Mouse (Mus musculus): ENCODE results near the gene Cavin3.

The Cavin3 gene

DNA sequence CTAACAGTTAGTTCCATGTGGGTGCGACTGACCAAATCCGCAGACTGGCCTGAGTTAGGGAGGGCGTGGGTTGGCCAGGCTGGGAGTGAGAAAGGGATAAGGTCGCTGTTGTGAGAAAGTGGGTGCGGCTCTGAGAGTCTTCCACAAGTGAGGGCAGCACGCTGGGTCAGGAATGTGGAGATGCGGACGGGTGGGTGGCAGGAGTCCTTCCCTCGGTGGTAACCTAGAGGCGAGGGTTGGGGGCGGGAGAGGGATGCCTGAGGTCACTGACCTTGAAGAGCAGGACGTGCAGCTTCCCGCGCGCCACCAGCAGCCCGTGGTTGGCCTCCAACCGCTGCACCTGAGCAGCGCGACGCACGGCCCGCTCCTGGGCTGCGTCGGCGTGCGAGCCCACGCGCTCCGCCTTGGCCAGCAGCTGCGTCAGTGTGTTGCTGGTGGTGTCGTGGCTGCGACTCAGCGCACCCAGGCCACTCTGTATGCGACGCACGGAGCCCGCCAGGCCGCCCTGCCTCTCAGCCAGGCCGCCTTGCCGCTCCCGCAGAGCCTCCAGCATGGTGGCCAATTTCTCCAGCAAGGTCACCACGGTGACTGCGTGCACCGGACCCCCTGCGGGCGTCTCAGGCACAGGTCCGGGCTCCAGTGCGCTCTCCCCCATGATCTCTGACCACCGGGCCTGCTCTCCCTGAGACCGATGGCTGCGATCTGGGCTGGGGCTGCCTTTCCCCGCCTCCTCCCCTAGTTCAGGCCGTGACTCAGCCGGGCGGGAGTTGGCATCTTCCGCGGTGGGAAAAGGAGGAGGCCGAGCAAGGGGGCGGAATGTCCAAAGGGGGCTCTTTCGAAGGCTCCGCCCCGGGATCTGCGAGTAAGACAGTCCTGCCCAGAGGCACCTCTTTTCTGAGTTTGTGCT is at the start of gene Cavin3:
TSS of gene Cavin3 (minus strand) at position 796 of the 907 bp plus-strand sequence.
- ATAC-seq (ENCODE audit: insufficient number of reproducible peaks, low FRiP score, low TSS enrichment), result peak; percentile 76

DNA sequence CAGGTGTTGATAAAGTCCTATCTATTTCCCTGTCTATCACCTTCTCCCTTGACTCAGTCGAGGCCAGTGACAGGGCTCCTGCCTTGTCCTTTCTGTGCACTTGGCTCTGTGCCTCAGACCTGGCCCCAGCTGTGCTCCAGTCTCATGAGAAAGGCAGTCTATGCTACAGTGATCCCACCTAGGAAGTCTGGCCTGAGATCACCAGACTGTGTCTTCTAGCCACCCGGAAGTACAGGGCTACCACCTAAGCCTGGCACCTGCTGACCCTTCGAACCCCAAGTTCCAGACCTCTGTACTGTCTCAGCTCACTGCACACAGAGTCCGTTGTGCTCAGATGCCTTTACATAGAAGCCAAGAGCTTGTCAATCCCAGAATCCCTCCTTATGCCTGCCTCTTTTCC is 46.0 kb upstream of the Cavin3 start:
- ATAC-seq (ENCODE audit: insufficient number of reproducible peaks, low FRiP score, low TSS enrichment), result no peak

GRCm38 (mm10) chr7:105527306-105527937 is 45.3 kb upstream of the Cavin3 start:
- ATAC-seq (ENCODE audit: insufficient number of reproducible peaks, low FRiP score, low TSS enrichment), result peak; percentile 56

DNA sequence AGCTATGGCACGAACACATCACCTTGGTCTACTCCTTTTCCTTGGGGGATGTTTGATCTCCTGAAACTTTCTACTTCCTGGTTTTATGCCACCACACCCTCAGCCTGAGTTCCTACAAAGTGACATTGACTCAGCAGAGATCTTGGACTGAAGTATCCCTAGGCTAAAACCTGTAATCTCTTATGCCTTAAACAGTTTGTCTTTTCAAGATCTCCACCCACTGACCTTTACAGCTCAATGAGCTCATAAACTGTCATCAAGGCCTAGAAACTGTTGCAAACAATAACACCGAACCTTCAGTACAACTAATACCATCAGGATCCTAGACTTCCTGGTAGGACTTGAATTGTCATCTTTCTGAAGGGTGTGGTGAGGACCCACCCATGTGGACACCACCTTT is 42.1 kb upstream of the Cavin3 start:
- ATAC-seq (ENCODE audit: insufficient number of reproducible peaks, low FRiP score, low TSS enrichment), result no peak

DNA sequence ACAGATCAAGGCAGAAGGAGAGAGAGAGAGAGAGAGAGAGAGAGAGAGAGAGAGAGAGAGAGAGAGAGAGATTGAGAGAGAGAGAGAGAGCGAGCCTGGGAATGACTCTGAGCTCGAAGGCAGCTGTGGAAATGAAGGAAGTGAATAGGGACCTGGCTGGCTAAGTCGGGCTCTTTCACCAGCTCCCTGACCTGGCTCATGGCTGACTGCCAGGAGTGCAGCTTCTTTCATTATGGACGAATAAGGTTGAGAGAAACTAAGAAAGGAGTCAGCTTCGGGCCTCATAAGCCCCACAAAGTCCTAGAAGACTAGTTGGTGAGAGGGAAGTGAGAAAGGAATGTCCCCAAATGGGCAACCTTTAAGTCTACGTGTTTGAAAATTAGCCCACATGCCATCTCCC is 38.1 kb upstream of the Cavin3 start:
- no peak for ATAC-seq (ENCODE audit: insufficient number of reproducible peaks, low FRiP score, low TSS enrichment)

DNA sequence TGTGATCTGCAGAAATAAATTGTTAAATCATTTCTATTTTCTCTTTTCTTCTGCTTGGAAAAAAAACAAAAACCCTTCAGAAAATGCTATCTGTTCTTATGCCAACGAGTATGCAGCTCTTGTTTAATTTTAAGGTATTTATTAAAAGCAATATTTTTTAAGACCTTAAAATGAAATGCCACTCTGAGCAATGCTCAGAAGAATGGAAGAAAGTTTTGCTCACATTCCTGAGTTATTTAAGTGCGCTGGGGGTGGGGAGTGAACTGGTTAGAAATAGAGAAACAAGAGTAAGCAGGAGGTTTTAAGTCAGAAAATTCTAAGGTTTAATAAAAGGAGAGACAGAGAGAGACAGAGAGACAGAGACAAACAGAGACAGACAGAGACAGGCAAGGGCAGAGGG is 37.7 kb upstream of the Cavin3 start:
- ATAC-seq (ENCODE audit: insufficient number of reproducible peaks, low FRiP score, low TSS enrichment), result no peak

GRCm38 (mm10) chr7:105519336-105519735 is 37.2 kb upstream of the Cavin3 start:
- ATAC-seq (ENCODE audit: insufficient number of reproducible peaks, low FRiP score, low TSS enrichment), result no peak

DNA sequence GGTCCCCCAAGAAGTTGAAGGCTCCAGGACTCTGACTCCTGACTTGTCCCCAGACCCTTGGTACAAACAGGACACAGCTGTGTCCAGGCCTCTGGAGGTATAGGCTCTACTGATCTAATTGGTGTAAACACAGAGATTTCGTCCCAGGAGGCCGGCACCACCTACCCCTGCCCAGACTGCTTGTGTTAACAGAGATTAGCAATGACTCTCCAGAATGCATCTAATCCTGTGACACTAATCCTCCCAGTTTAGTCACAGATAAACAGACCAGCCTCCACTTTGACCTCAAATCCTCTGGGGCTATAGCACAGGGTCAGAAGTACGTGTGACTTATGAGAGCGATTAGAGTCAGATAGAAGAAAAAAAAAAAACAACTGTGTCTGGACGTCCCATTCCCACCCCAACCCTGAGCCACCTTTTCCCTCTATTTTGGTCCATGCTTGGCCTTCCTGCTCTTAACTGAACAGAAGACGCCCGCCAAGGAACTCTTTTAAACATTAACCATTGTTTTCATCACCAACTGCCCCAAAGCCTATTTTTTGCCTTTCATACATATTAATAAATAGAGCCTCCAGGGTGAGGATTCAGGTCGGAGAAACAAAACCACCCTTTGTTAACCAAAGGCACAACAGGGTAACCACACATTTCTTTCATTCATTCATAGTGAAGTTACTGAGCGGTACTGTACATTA is 34.7 kb upstream of the Cavin3 start:
- no peak for ATAC-seq (ENCODE audit: insufficient number of reproducible peaks, low FRiP score, low TSS enrichment)

DNA sequence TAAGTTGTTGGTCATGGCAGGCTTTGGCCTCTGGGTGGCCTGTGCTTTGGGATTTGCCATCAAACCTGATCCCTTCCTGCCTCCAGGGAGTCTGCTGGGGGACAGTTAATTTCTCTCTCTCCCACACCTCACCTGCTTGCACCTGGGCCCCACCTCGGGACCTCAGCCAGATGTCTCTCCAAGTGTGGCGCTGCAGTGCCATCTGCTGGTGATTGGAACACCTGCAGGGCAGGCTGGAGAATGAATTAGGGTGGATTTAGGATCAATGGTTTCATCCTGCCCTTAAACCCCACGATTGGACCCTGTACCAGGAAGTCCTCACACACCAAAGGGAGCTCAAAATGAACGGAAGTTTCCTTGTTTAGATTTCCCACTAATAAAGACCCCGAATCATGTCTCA is 33.1 kb upstream of the Cavin3 start:
- peak; percentile 49; the same call in 1 of the 2 replicates for ATAC-seq (ENCODE audit: insufficient number of reproducible peaks, low FRiP score, low TSS enrichment)

DNA sequence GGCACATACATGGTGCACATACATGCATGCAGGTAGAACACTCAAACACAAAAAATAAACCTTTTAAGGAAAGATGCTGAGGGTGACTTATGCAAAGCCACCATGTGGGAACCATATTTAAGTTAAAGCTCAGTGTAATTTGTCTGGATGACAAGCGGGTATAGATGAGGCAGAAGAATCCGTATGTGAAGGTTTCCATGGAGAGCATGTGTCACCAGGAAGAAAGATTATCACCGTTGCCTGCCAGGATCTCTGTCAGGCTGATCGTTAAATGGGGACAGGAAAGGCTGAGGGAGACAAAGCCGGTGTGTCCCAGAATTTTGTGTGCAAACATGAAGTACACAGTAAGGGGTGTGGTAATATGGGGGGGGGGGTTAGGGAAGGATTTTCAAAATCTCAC is 32.5 kb upstream of the Cavin3 start:
- ATAC-seq (ENCODE audit: insufficient number of reproducible peaks, low FRiP score, low TSS enrichment), result no peak

GRCm38 (mm10) chr7:105513845-105514291 is 31.8 kb upstream of the Cavin3 start:
- ATAC-seq (ENCODE audit: insufficient number of reproducible peaks, low FRiP score, low TSS enrichment), result no peak

- ATAC-seq (ENCODE audit: insufficient number of reproducible peaks, low FRiP score, low TSS enrichment), result no peak
Measured at GRCm38 (mm10) chr7:105510143-105510542, 28.0 kb upstream of the Cavin3 start.

DNA sequence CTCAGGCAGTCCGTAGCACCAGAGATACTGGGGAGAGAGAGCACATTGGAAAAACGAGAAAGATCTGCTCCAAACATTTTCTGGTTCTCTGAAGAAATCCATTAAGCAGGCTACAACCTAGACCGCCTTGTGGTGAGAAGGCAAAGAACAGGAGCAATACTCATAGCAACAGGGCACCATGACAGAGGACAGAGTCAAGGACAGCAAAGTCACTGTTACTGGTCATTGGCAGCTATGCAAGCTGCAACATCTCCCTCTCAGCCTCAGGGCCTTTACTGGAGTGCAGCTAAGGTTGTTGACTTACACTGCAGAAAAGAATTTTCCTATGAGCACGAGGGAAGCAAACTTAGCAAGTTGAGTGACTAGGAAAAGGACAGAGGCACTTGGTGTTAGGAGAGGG is 25.2 kb upstream of the Cavin3 start:
- no peak for ATAC-seq (ENCODE audit: insufficient number of reproducible peaks, low FRiP score, low TSS enrichment)

DNA sequence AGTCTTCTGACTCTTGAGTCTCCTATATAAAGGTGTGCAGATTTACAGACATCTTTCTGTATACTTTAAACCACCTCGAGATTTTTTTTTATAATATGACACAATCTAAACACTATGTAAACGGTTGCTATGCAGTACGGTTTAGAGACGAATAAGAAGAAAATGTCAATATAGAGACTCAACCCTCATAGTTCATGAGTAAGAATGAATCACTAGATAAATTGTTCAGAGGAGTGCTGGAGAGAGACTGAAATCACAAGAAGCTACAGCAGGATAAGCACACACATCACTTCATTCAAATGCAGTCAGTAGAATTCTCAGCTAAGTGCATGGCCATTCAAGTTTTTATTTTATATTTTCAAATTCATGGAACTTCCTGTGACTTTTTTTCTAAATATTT is 19.9 kb upstream of the Cavin3 start:
- ATAC-seq (ENCODE audit: insufficient number of reproducible peaks, low FRiP score, low TSS enrichment), result no peak

- no peak for ATAC-seq (ENCODE audit: insufficient number of reproducible peaks, low FRiP score, low TSS enrichment)
Measured at GRCm38 (mm10) chr7:105499676-105500075, 17.6 kb upstream of the Cavin3 start.

DNA sequence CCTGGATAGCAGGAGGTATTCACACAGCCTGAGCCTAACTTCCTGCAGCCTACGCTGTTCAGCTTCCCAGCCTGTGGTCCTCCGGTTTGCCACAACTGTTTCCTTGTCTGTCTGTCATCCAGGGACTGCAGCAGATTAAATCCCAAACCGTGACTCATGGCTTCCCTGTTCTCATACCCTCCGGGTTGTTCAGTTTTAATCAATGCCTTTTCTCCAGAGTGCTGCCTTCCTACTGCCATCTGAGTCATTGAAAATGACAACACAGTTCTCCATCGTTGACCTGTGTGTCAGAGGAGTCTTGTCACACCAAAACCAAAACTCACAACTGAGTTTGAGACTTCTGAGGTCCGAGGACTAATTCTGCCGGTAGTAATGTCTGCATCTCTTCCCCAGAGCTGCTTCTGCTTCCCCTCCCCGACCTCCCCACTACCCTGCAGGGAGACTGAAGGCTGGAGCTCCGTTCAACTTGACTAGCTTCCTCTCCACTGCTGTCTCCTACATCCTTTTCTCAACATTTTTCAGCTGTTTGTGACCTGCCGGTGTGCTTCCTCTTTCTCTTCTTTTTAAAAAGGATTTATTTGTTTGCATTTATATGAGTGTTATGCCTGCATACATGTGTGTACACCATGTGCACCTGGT is 16.9 kb upstream of the Cavin3 start:
- ATAC-seq (ENCODE audit: insufficient number of reproducible peaks, low FRiP score, low TSS enrichment), result no peak

- no peak for ATAC-seq (ENCODE audit: insufficient number of reproducible peaks, low FRiP score, low TSS enrichment)
Measured at GRCm38 (mm10) chr7:105497881-105498280, 15.8 kb upstream of the Cavin3 start.

- no peak for ATAC-seq (ENCODE audit: insufficient number of reproducible peaks, low FRiP score, low TSS enrichment)
Measured at GRCm38 (mm10) chr7:105487104-105487876, 5.2 kb upstream of the Cavin3 start.

GRCm38 (mm10) chr7:105485029-105485428 is 2.9 kb upstream of the Cavin3 start:
- ATAC-seq (ENCODE audit: insufficient number of reproducible peaks, low FRiP score, low TSS enrichment), result no peak

DNA sequence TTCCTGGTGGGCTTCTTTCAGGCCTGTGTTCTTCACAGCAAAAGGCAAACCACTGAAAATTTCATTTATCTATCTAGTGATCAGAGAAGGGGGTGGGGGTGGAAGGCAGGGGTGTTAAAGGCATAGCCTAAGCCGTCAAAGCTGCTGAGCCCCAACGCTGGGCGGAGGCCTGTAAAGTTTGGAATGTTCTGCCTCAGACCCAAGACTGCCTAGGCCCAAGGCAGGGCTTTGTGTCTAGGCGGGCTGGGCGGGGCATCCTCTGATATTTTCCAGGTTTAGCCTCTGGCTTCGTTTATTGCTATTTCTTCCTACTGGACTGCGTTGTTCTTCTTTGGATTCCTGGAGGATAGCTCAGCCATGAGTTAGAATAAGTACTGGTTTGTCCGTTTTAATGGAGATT is 326 bp upstream of the Cavin3 start:
- ATAC-seq (ENCODE audit: insufficient number of reproducible peaks, low FRiP score, low TSS enrichment), result 0 out of 2 replicates have a peak, but pooled peaks have one; percentile 21

Measured in cerebellum, adult (tissue).